Mouse (Mus musculus) testis, adult 2 months (tissue): ENCODE results near the gene C1ra. TPM values are rescaled to one million over a fixed set of nuclear protein-coding genes. Genes with fewer than 3 reads are reported as not detected.

Source experiments
- H3K27ac ChIP-seq: fragments of 200-500 bp; 2 replicates; pipeline ENCODE4 v1.5.1; 2012; ENCODE audit warnings: low read depth, low read length; ENCODE audit not compliant: control insufficient read depth, insufficient read depth
- H3K27me3 ChIP-seq: fragments of 200-500 bp; 2 replicates; pipeline ENCODE4 v1.6.1; 2012; ENCODE audit warnings: mild to moderate bottlenecking, low read length, moderate library complexity; ENCODE audit not compliant: control insufficient read depth, insufficient read depth
- H3K36me3 ChIP-seq: fragments of 200-500 bp; 2 replicates; pipeline ENCODE4 v1.6.1; 2012; ENCODE audit warnings: mild to moderate bottlenecking, low read length; ENCODE audit not compliant: control insufficient read depth, insufficient read depth
- H3K4me1 ChIP-seq: fragments of 200-500 bp; 2 replicates; pipeline ENCODE4 v1.6.1; 2012; ENCODE audit warnings: low read length; ENCODE audit not compliant: control insufficient read depth, insufficient read depth
- H3K4me3 ChIP-seq: fragments of 200-500 bp; 2 replicates; pipeline ENCODE4 v1.5.1; 2012; ENCODE audit warnings: low read depth, mild to moderate bottlenecking, low read length, moderate library complexity, mixed read lengths; ENCODE audit not compliant: control insufficient read depth
- CTCF ChIP-seq: fragments of 200-500 bp; IDR thresholded peaks from 2 replicates; pipeline ENCODE4 v1.5.1; 2012; ENCODE audit warnings: low read depth, mild to moderate bottlenecking, inconsistent platforms, low read length, moderate library complexity; ENCODE audit not compliant: control insufficient read depth, insufficient read depth, insufficient replicate concordance
- POLR2A ChIP-seq: fragments of 200-500 bp; IDR thresholded peaks from 2 replicates; pipeline ENCODE4 v1.6.1; 2012; ENCODE audit warnings: low read depth, mild to moderate bottlenecking, inconsistent platforms, low read length, moderate library complexity; ENCODE audit not compliant: control insufficient read depth
- polyA plus RNA-seq: library from polyadenylated mRNA; depleted of rRNA; stranded (reverse); fragments of >200 nt; gene quantifications from 2 replicates; pipeline ENCODE4 v1.2.3, GENCODE M21; 2012

The C1ra gene
- polyA plus RNA-seq, 1 experiment: 4.3 TPM

DNA sequence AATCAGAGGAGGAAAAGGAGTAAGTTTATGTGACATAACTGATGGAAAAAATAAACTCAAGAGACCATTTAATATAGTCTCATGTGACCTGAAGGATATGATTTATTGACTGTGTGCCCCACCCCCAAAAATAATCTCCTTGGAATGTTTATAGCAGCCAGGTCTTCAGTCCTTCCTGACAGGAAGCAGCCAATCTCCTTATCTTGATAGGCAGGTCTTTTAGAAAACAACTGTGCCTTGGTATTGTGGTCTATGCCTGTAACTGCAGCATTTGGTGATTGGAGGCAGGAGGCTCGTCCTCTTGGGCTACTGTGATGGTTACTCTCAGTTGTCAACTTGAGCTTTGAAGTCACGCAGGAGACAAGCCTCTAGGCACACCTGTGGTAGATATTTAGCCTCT lies 24.7 kb upstream of the C1ra start:
- H3K36me3 ChIP-seq: no peaks in the 10 kb centered on the region
- TF ChIP-seq POLR2A (no peak), CTCF (no peak)
- no peaks in the 10 kb centered on the region for H3K27me3 ChIP-seq
- no peak overlapping the region for H3K4me3 ChIP-seq
- no peak overlapping the region for H3K27ac ChIP-seq
- H3K4me1 ChIP-seq: peaks cover 3% of the 10 kb centered on the region; the same call in 1 of the 2 replicates

DNA sequence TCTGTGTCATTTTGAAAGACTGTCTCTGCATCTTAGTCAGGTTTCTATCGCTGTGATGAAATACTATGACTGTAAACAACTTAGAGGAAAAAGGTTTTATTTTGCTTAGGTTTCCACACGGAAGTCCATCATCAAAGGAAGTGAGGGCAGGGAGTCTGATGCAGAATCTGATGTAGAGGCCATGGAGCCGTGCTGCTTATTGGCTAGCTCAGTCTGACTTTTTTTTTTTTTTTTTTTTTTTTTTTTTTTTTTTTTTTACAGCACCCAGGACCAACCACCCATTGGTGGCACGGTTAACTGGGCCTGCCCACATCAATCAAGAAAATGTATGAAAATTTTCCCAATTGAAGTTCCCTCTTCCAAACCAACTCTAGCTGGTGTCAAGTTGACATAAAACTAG lies 23.3 kb upstream of the C1ra start:
- Histone ChIP-seq H3K27ac (no peak overlapping the region), H3K4me3 (no peak overlapping the region), H3K4me1 (peaks cover 7% of the 10 kb centered on the region), H3K27me3 (no peaks in the 10 kb centered on the region), H3K36me3 (no peaks in the 10 kb centered on the region)
- TF ChIP-seq CTCF (no peak), POLR2A (no peak)

DNA sequence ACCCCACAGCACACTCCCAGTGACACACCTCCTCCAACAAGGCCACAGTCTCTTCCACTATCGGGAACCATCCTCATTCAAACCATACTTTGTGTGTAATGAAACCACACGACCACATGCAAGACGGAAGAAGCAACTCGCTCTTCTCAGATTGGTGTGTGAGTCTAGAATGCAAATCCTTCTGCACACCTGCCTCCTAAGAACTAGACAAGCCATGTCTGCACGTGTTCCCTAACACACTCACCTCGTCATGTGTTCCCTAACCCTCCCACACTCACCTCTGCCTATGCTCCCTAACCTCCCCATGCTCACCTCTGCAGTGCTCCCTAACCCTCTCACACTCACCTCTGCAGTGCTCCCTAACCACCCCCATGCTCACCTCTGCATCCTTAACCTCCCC lies 20.8 kb upstream of the C1ra start:
- no peak for TF ChIP-seq POLR2A
- no peak for TF ChIP-seq CTCF
- Histone ChIP-seq H3K27me3 (no peaks in the 10 kb centered on the region), H3K4me1 (peaks cover 4% of the 10 kb centered on the region), H3K36me3 (no peaks in the 10 kb centered on the region), H3K4me3 (no peak overlapping the region), H3K27ac (no peak overlapping the region)

DNA sequence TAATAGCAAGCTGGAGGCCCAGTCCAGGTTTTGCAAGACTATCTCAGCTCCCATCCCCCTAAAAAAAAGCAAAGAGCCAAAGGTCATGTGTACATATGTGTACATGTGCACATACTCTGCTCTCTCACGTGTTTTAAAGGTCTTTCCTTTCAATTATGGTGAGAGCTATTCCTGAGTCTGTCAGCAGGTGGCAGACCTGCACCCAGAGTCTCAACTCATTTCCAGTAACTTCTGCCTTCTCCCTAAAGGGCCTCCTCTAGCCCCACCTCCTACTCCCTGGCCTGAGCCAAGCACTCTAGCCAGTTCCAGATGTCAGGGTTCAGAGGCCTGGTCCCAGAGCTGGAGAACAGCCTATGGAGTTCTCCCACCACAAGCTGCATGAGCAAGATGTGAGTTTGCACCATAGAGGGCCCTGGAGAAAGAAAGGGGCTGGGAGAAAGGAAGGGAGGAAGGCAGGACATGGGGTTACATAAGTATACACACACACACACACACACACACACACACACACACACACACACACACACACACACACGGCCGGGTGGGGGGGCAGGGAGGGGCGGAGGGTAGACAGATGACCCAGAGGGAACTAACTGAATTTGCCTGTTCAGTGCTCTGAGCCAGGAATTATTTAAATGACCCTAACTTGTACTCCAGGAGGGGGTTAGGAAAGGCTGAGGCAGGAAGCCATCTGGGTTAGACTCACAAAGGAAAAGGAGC lies 19.2 kb upstream of the C1ra start, which contains the start of gene C1rl:
C1rl (plus strand) TSS at position 272 of the 720 bp plus-strand sequence.
- peaks cover 4% of the 10 kb centered on the region for H3K4me1 ChIP-seq
- no peaks in the 10 kb centered on the region for H3K36me3 ChIP-seq
- TF ChIP-seq CTCF: 0 out of 2 replicates have a peak, but pooled peaks have one; percentile 19
- TF ChIP-seq POLR2A: no peak
- H3K4me3 ChIP-seq: no peak within 1 kb of the TSS
- peak within 1 kb of the TSS; percentile 74 for H3K27ac ChIP-seq
- H3K27me3 ChIP-seq: no peaks in the 10 kb centered on the region

DNA sequence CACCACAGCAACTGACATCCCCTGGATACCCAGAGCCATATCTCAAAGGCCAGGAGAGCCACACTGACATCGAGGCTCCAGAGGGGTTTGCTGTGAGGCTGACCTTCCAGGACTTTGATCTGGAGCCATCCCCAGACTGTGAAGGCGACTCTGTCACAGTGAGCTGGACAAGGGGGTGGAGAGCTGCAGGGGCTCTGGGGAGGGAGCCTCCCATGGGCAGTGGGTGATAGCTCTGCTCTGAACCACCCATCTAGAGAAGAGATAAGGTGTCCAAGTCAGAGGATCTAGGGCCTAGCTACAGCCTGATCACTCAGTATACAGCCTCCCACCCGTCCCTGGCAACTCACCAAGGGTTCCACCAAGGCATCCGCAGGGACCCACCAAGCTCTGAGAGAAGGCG lies 18.3 kb upstream of the C1ra start:
- no peaks in the 10 kb centered on the region for H3K36me3 ChIP-seq
- H3K27ac ChIP-seq: no peak overlapping the region
- H3K27me3 ChIP-seq: no peaks in the 10 kb centered on the region
- H3K4me3 ChIP-seq: no peak overlapping the region
- H3K4me1 ChIP-seq: peaks cover 4% of the 10 kb centered on the region
- TF ChIP-seq POLR2A (no peak), CTCF (no peak)

DNA sequence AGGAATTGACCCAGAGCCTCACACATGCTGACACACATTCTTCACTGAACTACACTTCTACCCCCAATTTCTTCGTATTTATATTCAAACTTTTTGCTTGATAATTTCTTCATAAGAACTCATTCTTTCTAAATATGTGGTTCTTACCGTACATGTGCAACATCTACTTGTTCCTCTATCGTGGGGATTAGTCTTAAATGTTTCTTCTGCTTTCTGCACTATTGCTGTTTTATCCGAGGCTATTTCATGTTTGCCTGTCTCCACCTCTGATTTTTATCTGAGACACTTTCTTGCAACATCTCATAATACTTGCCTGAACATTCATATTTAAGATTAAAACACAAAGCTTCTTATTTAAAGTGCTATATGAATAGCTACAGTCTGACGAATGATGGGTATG lies 16.2 kb upstream of the C1ra start:
- Histone ChIP-seq H3K27me3 (no peaks in the 10 kb centered on the region), H3K36me3 (no peaks in the 10 kb centered on the region), H3K27ac (no peak overlapping the region), H3K4me1 (peaks cover 4% of the 10 kb centered on the region), H3K4me3 (no peak overlapping the region)
- TF ChIP-seq POLR2A: no peak
- no peak for TF ChIP-seq CTCF

DNA sequence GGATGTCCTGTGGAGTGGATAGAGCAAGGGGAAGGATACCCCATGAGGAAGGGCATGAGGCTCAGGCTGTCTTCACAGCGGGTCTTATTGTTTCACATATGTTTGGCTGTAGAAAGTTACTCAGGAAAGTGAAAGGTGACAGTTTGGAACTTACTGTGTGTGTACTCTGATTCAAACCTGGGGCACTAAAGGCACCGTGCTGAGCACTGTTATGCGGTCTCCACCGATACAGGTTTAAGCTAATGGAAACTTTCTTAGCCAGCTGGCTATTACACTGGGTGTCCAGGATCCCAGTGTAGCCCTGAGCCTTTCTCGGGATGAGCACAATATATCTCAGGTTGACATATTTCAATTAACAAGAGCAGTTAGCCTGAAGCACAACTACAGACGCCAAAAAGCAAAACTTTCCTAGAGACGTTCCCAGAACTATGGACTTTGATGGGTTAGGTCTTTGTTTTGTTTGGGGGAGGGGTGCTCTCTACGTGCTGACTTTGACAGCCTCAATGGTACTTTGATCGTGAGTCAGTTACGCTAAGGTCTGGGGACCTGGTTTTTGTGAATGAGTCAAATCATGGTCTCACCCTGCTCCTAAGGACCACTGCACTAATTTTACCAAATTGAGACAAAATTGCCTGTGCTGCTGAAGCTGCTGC lies 12.2 kb upstream of the C1ra start:
- Histone ChIP-seq H3K4me1 (no peaks in the 10 kb centered on the region), H3K27ac (no peak overlapping the region), H3K27me3 (no peaks in the 10 kb centered on the region), H3K4me3 (no peak overlapping the region), H3K36me3 (no peaks in the 10 kb centered on the region)
- TF ChIP-seq POLR2A (no peak), CTCF (no peak)
